Mouse (Mus musculus) heart, postnatal 0 days (tissue): ENCODE data around the gene Dld. TPM values are rescaled to one million over a fixed set of nuclear protein-coding genes. Genes with fewer than 3 reads are reported as not detected.

Experiments
- ATAC-seq: fragments of 200-750 bp; cut with Nextera tagmentation; 2 replicates; pipeline ENCODE4 v1.8.0; 2017; ENCODE audit warnings: low read depth, moderate number of reproducible peaks, moderate library complexity; ENCODE audit not compliant: insufficient read depth
- DNase-seq: peaks from one replicate; pipeline ENCODE4 v3.0.0-alpha.2; 2016; ENCODE audit warnings: low spot score
- H3K27ac ChIP-seq: fragments of 300-500 bp; sonication (generic); 2 replicates; pipeline ENCODE4 v1.5.1; 2014; ENCODE audit warnings: low read depth, mild to moderate bottlenecking
- H3K27me3 ChIP-seq: fragments of 300-500 bp; sonication (generic); 2 replicates; pipeline ENCODE4 v1.6.1; 2014; ENCODE audit warnings: low read length, mixed read lengths; ENCODE audit not compliant: control insufficient read depth, insufficient read depth
- H3K36me3 ChIP-seq: fragments of 300-500 bp; sonication (generic); replicated peaks from 2 replicates; pipeline ENCODE4 v1.6.1; 2014; ENCODE audit warnings: low read length, mixed read lengths; ENCODE audit not compliant: control insufficient read depth, insufficient read depth
- H3K4me1 ChIP-seq: fragments of 300-500 bp; sonication (generic); 2 replicates; pipeline ENCODE4 v1.6.1; 2014; ENCODE audit warnings: antibody characterized with exemption; ENCODE audit not compliant: control insufficient read depth, insufficient read depth
- H3K4me2 ChIP-seq: fragments of 300-500 bp; sonication (generic); 2 replicates; pipeline ENCODE4 v1.6.1; 2014; ENCODE audit warnings: low read depth, mild to moderate bottlenecking, low read length, moderate library complexity
- H3K4me3 ChIP-seq: fragments of 300-500 bp; sonication (generic); 2 replicates; pipeline ENCODE4 v1.5.1; 2014; ENCODE audit warnings: low read depth, low read length
- H3K9ac ChIP-seq: fragments of 300-500 bp; sonication (generic); replicated peaks from 2 replicates; pipeline ENCODE4 v1.6.1; 2014; ENCODE audit warnings: low read depth, low read length, mixed read lengths
- H3K9me3 ChIP-seq: fragments of 300-500 bp; sonication (generic); replicated peaks from 2 replicates; pipeline ENCODE4 v1.6.1; 2016; ENCODE audit warnings: low read length; ENCODE audit not compliant: control insufficient read depth
- CTCF ChIP-seq: IDR thresholded peaks from 2 replicates; pipeline ENCODE4 v1.5.1; 2016; ENCODE audit warnings: antibody characterized with exemption, control low read depth, low read depth
- EP300 ChIP-seq: IDR thresholded peaks from 2 replicates; pipeline ENCODE4 v1.6.1; 2016; ENCODE audit warnings: antibody characterized with exemption, low read depth
- WGBS: fragments of 180-500 bp; shearing (Covaris S2); extraction: QIAGEN DNeasy Blood & Tissue Kit; methylation state at CpG from one replicate; pipeline ENCODE4 v1.1.7; 2014; 5-methylcytosine and 5-hydroxymethylcytosine counted together
- polyA plus RNA-seq: library from polyadenylated mRNA; unstranded; fragments of >200 nt; fragmentation: Nextera tagmentation; extraction: Ambion mirVana; gene quantifications from 2 replicates; pipeline ENCODE4 v1.2.1, GENCODE M21; 2015
- total RNA-seq: library from RNA; depleted of rRNA; stranded (reverse); fragments of >200 nt; gene quantifications from 2 replicates; pipeline ENCODE4 v1.2.3, GENCODE M21; 2014; ENCODE audit warnings: low replicate concordance

Gene Dld
- total and polyA plus RNA-seq, 2 experiments from 2014 or later, result 91.6 to 377 TPM

DNA sequence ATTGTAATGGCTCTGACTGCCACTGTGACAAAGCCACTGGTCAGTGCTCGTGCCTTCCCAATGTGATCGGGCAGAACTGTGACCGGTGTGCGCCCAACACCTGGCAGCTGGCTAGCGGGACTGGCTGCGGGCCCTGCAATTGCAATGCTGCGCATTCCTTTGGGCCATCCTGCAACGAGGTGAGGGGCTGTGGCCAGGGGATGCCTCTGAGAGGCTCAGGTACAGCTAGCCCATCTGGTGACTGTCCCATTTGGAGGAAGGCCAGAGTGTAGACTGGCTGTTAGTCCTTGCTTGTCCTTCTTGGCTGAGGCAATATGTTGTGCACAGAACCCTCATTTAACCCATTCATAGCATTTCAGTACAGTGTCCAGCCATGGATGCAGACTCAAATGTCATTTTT is 44.2 kb downstream of the Dld start:
- Histone ChIP-seq H3K4me3 (no peak overlapping the region), H3K4me2 (no peak overlapping the region), H3K4me1 (peaks cover 15% of the 10 kb centered on the region; the same call in 1 of the 2 replicates), H3K9me3 (no peaks in the 10 kb centered on the region), H3K27me3 (no peaks in the 10 kb centered on the region), H3K9ac (no peak overlapping the region), H3K27ac (peak overlapping the region; percentile 71), H3K36me3 (peaks cover 96% of the 10 kb centered on the region)
- TF ChIP-seq CTCF, result no peak
- no peak for TF ChIP-seq EP300
- peak; percentile 32; the same call in 1 of the 2 replicates for ATAC-seq
- 68% methylated on average over 8 of the region's 8 CpGs for WGBS
- DNase-seq, result no peak

DNA sequence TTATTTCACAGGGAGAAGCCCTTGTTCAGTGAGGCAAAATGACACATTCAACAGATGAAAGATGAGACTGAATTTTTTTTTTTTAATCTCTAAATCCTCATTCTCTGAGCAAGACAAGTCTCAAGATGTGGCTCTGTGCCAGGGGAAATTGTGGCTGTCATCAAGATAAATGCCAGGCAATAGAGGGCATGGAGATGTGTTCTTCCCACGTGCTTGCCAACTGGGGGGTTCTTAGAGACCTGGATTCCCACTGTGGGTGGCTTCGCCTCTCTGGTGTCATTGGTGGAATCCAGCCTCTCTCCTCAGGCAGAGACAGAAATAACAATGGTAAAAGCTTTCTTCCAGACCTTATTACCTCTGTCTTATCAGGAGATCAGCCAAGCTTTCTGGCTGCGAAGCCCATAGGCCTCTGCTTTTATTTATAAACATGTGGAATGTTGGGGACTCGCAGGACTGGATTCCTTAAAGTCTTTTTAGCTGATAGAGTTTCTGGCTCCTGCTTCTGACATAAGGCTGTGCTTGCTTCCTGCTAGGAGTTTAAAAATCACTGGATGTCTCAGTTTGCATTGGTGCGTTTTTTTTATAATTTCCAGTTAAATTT is 45.1 kb downstream of the Dld start:
- Histone ChIP-seq H3K4me3 (no peak overlapping the region), H3K9me3 (no peaks in the 10 kb centered on the region), H3K27me3 (no peaks in the 10 kb centered on the region), H3K36me3 (peaks cover 98% of the 10 kb centered on the region), H3K4me2 (no peak overlapping the region), H3K9ac (no peak overlapping the region), H3K4me1 (peaks cover 15% of the 10 kb centered on the region; the same call in 1 of the 2 replicates), H3K27ac (peak overlapping the region; percentile 71)
- DNase-seq (no peak), ATAC-seq (0 out of 2 replicates have a peak, but pooled peaks have one; percentile 33)
- TF ChIP-seq CTCF (no peak), EP300 (no peak)
- 26% methylated on average over 5 of the region's 5 CpGs for WGBS

DNA sequence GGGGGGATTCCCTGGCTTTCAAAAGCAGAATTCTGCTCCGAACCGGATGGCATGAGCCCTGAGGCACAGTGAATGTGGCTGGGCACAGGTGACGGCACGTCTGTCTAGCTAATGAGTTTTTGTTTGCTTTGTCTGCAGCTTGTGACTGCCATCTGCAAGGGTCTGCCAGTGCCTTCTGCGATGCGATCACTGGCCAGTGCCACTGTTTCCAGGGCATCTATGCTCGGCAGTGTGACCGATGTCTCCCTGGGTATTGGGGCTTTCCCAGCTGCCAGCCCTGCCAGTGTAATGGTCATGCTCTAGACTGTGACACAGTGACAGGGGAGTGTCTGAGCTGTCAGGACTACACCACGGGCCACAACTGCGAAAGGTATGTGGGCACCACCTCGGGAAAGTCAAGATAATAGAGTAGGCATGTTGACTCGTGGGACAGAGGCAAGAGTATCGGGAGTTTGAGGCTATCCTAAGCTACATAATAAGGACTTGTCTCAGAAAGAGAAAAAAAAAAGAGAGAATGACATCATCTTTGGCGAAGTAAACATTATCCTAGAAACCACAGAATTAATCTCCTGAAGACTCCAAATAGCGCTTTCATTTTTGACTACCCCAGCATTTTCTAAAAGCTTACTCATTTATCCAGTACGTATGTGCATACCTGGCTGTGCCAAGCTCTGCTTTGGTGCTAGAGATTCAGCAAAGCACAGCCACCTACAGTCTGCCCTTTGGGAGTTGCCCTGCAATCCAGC is 48.3 kb downstream of the Dld start:
- no peaks in the 10 kb centered on the region for H3K27me3 ChIP-seq
- no peak for TF ChIP-seq CTCF
- TF ChIP-seq EP300, result no peak
- peaks cover 20% of the 10 kb centered on the region; the same call in 1 of the 2 replicates for H3K4me1 ChIP-seq
- H3K27ac ChIP-seq, result peak overlapping the region; percentile 12; the same call in 1 of the 2 replicates
- H3K4me3 ChIP-seq, result no peak overlapping the region
- no peak overlapping the region for H3K4me2 ChIP-seq
- H3K9me3 ChIP-seq, result no peaks in the 10 kb centered on the region
- WGBS, result 74% methylated on average over 16 of the region's 16 CpGs
- H3K36me3 ChIP-seq, result peaks cover 99% of the 10 kb centered on the region
- no peak for DNase-seq
- H3K9ac ChIP-seq, result no peak overlapping the region
- no peak for ATAC-seq

DNA sequence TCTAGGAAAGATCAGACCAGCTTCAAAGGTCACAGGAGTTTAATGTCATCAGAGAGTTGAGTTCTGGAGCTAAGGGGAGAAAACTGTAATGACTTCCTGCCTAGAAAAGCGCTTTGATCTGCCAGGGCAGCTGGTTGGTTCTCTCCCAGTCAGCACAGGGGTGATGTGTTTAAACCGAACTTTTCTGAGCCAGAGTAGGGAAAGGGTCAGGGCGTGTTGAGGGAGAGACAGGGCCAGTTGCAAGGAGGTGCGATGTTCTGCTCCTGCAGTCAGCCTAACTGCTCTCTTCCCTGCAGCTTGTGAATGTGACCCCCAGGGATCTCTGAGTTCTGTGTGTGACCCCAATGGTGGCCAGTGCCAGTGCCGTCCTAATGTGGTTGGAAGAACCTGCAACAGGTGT is 49.0 kb downstream of the Dld start:
- Histone ChIP-seq H3K27ac (no peak overlapping the region; the same call in 1 of the 2 replicates), H3K27me3 (no peaks in the 10 kb centered on the region), H3K4me3 (no peak overlapping the region), H3K9me3 (no peaks in the 10 kb centered on the region), H3K9ac (no peak overlapping the region), H3K4me2 (no peak overlapping the region), H3K36me3 (peaks cover 99% of the 10 kb centered on the region), H3K4me1 (peaks cover 20% of the 10 kb centered on the region; the same call in 1 of the 2 replicates)
- WGBS, result 65% methylated on average over 5 of the region's 5 CpGs
- DNase-seq (no peak), ATAC-seq (no peak)
- TF ChIP-seq EP300 (no peak), CTCF (no peak)

DNA sequence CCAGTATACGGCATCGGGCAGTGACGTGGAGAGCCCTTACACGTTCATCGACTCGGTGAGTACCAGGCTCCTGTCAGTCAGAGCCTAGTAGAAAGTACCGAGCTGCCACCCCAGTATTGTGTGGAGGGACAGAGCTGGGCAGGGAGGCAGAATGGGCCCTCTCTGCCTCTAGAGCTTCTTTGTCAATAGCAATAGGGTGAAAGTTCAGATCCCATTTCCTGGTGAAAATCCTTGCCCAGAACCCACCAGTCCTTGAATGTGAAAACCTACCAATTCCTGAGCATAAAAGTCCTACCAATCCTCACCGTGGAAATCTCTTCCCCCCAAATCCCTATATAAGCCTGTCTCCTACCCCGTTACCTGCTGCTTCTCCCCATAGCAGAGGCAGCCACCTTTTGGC is 51.0 kb downstream of the Dld start:
- no peaks in the 10 kb centered on the region for H3K27me3 ChIP-seq
- TF ChIP-seq CTCF, result no peak
- no peak for TF ChIP-seq EP300
- H3K4me2 ChIP-seq, result no peak overlapping the region
- H3K9ac ChIP-seq, result no peak overlapping the region
- peak overlapping the region; percentile 77 for H3K27ac ChIP-seq
- H3K36me3 ChIP-seq, result peaks cover 83% of the 10 kb centered on the region
- H3K9me3 ChIP-seq, result no peaks in the 10 kb centered on the region
- WGBS, result 59% methylated on average over 9 of the region's 9 CpGs
- no peak for DNase-seq
- peaks cover 5% of the 10 kb centered on the region; the same call in 1 of the 2 replicates for H3K4me1 ChIP-seq
- H3K4me3 ChIP-seq, result no peak overlapping the region
- ATAC-seq, result no peak
